Mouse (Mus musculus): Measurements from ENCODE around the gene Atxn2.

- TF ChIP-seq CTCF (IDR thresholded peaks at IDR 0.05; ENCODE audit: extremely low read depth, insufficient read depth, insufficient read length, insufficient replicate concordance): no peak
- no peak for TF ChIP-seq POLR2A (IDR thresholded peaks at IDR 0.05; ENCODE audit: low read depth, low read length)
Measured at GRCm38 (mm10) chr5:121661494-121661893, 49.6 kb upstream of the Atxn2 start.
